Mouse (Mus musculus) testis, postnatal 10 days (tissue): ENCODE measurements around the gene Tgtp1.
"Not testable (repeated sequence)": the region's sequence is repeated elsewhere in the genome, so short reads cannot be mapped to it uniquely, and the experiment has no call there.

Source experiments
- DNase-seq: peaks from one replicate; pipeline ENCODE4 v3.0.0; 2021; ENCODE audit warnings: low spot score

Tgtp1 gene

DNA sequence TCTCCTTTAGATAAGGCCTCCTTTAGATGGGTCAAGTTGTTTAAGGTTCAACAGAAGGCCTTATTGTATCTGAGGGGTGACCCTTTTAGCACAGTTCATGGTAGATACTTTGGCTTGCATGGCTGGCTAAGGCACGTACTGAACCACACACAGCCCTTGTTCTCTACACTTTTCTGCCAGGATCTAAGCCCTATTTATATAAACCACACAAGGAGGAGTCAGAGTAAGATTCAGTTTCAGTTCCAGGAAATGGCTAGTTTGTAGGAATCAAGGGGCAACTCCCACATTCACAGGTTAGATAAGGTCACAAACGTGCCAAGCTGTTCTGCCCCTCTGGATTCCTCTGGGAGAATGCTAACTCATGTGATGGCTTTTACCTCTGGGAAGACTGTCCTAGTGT, at the start of gene Tgtp1:
Tgtp1 (minus strand) TSS at position 155 of the 400 bp plus-strand sequence.
- not testable (repeated sequence) for DNase-seq

DNA sequence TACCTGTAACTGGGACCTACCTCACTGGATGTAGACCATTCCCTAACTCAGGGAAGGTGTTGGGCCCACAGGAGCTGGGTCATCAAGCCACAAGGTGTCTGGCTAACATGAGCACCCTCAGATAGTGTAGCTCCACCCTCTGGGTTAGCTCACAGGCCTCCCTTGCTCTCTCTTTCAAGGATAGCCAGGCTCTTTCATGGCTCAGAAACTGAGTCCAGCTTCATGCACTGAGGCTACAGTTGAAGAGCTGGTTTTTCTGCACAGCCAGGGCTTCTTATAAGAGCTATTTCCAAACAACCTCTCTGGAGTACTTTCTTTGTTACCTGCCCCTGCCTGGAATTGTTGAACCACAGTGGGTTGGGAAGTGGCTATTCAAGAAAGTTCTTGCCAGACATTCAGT, 18.1 kb upstream of the Tgtp1 start:
- DNase-seq: not testable (repeated sequence)

DNA sequence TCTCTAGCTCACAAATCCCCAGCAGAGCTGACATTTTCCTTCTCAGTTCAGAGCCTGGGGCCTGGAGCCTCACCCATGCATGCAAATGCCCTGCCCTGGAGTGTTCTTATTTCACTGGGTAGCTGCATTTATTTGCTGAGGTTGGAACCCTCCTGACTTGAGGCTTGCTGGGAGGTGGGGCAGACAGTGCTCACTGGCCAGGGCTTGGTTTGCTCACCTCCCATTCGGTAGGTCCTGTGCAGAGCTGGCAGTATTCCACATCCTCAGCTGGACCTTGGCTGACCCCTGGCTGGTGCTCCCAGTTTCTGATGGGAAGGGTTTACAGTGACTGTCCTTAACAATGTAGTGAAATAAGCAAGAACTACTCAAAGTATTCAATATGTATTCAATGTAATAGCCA, 12.8 kb upstream of the Tgtp1 start:
- DNase-seq: not testable (repeated sequence)

DNA sequence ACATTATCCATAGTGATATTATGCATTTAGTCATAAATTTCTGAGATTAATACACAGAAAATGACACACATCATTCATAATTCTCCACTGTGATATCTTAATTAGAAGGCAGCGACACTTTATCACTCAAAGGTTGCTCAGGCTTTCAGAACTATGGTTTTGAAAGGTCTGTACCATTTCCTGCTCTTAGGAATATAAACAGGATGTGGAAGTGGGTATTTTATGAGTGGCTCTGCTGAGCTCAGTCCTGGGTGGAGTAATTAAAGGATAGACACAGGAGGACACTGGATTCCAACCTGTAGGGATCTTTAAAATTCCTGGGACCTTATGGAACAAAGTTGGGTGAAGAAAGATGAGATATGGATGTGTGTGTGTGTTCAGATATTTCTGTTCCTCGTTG, 12.3 kb upstream of the Tgtp1 start:
- DNase-seq: not testable (repeated sequence)

DNA sequence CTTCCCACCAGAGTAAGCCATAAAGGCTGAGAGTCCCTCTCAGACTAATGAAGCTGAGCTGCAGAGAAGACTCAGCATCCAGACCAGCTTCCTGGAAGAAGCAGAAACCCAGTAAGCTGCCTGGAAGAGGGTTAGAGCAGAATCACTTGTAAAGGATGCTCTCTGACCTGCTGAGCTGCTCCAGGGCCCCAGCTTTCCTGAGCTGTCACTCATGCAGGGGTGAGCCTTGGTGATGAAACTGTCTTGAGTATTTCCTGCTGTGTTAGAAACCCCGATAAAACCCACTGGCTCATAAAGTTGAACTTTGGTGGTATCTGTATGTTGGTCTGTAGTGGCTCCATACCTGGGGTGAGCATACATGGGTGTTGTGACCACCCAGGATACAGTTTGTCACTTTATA, 6.4 kb upstream of the Tgtp1 start:
- DNase-seq: not testable (repeated sequence)

DNA sequence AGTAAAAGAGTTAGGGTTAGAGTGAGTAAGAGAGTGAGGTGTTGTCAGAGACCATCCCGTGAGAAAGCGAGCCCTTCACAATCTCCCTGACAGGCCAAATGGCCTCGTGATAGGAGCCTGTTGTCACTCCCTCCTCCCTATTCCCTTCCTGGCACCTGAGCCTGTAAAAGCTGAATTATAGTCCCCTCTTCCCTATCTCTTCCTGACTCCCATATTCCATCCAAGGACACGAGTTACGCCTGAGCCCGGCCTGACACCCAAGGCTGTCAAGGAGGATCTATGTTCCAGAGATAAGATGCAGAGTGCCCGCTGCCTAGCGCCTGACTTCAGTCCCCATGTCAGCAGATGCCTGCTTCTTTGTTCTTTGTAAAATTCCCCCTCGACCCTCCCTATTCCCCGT, 676 bp downstream of the Tgtp1 start:
- DNase-seq: not testable (repeated sequence)

DNA sequence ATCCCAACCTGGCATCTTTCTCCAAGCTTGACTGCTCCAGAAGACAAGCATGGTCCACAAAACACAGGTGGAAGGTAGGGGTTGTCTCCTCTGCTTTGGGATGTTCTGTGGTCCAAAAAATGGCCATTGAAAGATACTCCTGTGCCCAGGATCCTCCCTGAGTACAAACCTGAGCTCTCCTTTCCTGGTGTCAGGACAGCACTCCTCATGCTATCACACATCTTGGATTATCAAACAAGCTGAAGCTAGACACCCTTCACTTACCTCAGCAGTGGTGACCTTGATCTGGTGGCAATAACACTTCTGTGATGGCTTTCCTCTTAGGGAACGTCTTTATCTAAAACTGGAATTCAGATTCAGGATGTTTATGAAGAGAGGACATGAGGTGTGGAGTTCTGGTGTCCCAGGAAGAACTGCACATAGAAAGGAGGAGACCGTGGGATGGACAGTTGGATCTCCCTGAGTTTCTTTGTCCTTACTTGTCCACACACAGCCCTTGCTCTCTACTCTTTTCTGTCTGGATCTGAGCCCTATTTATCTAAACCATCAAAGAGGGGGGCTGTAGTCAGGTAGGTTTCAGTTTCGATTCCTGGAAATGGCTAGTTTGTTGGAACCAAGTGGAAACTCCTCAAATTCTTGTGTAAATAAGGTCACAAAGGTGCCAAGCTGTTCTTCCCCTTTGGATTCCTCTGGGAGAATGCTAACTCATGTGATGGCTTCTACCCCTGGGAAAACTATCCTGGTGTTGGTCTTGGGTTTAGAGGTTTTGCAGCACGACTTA, 2.0 kb downstream of the Tgtp1 start, which contains the start of gene Gm12185:
Gm12185 (minus strand) TSS at position 487 of the 781 bp plus-strand sequence.
- not testable (repeated sequence) for DNase-seq

DNA sequence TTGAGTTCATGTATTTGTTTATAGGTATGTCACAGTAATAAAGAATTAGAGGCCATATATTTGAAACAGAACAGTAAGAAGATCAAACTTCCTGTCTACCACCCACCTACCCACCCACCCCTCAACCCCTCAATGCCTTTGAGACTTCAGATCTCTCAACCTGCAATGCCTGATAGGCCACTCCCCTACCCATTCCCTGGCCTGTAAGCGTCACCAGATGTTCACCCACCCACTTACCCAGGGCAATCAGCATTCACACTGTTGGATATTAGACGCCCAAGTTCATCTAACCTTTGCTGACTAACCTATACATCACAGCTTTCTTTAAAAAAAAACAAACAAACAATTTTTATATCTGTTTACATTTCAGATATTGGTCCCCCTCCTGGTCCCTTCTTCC, 4.0 kb downstream of the Tgtp1 start:
- not testable (repeated sequence) for DNase-seq

DNA sequence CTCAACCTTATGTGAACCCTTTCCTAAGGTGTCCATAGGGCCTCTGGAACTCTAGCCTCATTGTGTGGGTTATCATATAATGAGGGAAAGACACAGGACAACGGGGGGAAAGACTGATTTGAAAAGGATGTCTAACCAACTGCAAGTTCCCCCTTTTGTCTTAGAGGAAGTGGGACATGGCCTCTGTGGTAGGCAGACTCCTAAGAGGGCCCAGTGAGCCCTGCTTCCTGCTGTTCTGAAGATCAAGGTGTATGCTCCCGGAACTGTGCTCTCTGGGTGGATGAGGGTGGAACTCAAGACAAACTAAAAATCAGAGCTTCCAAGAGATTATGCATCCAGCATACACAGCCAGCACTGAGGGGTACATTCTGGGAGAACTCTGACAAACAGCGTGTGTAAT, 5.8 kb downstream of the Tgtp1 start:
- DNase-seq: not testable (repeated sequence)

DNA sequence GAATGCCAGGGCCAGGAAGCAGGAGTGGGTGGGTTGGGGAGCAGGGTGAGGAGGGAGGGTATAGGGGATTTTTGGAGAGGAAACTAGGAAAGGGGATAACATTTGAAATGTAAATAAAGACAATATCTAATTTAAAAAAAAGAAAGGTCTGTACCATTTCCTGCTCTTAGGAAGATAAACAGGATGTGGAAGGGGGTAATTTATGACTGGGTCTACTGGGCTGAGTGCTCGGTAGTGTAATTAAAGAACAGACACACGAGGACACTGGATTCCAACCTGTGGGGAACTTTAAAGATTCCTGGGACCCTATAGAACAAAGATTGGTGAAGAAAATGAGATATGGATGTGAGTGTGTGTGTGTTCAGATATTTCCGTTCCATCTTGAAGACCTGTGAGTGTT, 11.1 kb downstream of the Tgtp1 start:
- DNase-seq: not testable (repeated sequence)

DNA sequence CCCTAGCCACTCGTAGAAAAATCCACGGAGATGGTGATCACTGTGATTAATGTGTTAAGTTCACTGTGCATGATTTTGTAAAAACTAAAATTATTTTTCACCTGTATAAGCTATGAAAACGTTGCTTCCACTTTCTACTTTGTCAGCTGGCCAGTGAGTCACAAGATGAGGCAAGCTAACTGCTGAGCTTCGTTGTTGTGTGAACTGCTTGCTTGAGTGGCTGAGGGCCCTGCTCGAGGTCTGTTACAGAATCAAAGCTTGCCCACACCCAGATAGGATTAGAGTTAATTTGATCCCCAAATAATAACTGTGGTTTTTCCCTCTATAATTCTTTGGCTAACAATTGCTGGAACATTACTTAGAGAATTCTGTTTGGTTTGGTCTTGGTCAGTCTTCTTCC, 13.9 kb downstream of the Tgtp1 start:
- not testable (repeated sequence) for DNase-seq

DNA sequence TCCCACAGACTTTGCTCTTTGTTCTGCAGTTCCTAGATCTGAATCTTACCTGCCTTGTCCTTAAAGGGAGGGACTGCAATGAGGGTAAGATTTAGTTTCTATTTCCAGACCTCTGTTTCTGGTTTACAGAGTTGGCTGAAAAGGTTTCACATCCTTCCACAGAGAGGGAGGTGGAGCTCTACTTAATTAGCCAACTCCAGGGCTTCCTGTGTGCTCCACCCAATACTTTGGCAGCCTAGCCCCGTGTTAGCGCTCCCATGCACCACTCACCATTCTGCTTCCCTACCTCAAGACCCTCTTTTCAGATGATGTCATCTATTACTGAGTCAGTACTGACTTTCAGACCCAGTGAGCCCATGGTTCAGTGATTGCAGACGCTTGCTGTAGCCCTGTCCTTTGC, 14.7 kb downstream of the Tgtp1 start, which contains the start of gene 9930111J21Rik1:
9930111J21Rik1 (minus strand) TSS at position 148 of the 400 bp plus-strand sequence.
- DNase-seq: not testable (repeated sequence)

DNA sequence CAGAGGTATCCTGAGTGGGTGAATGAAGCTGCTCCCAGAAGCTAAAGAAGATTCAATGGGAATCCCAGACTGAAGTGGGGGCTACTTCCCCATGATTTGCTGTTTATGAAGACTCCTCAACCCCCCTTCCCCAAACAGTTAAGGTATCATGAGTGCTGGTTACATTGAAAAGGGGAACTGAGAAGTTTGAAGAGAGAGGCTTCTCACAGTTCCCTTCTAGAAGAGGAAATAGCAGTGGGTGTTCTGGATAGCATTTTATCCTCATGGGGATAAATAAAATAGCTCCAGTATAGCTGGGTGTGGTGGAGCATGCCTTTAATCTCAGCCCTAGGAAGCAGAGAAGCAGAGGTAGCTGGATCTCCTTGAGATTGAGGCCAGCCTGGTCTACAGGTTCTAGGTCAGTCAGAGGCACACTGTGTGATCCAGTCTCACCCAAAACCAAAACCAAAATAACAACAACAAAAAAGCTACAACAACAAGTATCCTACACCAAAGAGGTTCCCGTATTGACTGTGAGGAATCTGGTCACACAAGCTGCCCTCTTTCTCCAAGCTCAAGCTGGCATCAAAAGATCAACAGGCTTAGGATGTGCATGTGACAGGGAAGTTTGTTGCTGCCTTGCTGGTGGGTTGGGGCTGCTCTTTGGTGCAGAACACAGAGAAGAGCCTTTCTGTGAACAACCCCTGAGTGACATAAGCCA, 15.6 kb downstream of the Tgtp1 start, which contains the start of gene Olfr56:
Olfr56 (plus strand) TSS at position 650 of the 700 bp plus-strand sequence.
- DNase-seq: not testable (repeated sequence)

DNA sequence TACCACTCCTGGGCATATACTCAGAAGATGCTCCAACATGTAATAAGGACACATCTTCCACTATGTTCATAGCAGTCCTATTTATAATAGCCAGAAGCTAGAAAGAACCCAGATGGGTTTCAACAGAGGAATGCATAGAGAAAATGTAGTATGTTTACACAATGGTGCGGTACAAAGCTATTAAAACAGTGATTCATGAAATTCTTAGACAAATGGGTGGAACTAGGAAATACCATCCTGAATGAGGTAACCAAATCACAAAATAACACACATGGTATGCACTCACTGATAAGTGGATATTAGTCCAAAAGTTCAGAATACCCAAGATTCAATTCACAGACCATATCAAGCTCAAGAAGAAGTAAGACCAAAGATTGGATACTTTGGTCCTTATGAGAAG, 19.3 kb downstream of the Tgtp1 start:
- DNase-seq: not testable (repeated sequence)

DNA sequence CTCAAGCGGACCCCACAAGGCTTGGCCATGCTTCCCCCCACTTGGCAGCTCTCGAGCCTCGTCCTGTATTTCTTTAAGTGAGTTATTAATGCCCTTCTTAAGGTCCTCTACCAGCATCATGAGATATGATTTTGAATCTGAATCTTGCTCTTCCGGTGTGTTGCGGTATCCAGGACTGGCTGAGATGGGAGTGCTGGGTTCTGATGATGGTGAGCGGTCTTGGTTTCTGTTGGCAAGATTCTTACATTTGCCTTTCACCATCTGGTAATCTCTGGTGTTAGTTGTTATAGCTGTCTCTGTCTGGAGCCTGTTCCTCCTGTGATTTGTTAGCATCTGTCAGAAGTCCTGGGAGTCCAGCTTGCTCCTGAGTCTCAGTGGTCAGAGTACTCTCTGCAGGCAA, 47.9 kb downstream of the Tgtp1 start, which contains the start of gene Psme2b:
Psme2b (minus strand) TSS at position 101 of the 400 bp plus-strand sequence.
- not testable (repeated sequence) for DNase-seq

DNA sequence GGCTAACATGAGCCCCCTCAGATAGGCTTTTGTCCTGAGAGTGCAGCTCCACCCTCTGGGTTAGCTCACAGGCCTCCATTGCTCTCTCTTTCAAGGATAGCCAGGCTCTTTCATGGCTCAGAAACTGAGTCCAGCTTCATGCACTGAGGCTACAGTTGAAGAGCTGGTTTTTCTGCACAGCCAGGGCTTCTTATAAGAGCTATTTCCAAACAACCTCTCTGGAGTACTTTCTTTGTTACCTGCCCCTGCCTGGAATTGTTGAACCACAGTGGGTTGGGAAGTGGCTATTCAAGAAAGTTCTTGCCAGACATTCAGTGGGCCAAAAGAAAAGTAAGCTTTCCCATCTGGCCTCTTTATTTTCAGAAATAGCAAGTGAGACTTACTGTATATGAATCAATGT, 54.7 kb downstream of the Tgtp1 start:
- DNase-seq: not testable (repeated sequence)
